Mouse (Mus musculus): ENCODE data around the gene Irak1.

DNA sequence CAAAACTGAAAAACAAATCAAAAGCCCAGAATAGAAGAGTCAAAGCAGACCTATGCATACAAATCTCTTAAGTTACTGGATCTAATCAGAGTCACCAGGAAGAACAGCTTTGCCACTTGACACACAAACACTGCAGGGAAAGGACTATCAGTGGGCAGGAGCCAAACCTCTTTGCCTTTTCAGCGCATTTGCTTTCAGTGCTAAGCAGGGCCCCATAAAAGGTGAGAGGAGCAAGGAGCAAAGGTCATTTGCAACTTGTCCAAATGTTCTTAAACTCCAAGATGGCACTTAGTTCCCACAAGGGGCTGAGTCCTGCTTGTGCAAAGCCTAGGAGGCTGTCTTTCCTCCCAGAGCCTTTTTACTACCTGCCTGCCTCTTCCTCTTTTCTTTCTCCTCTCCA, 6.3 kb upstream of the Irak1 start:
- TF ChIP-seq CTCF (IDR thresholded peaks at IDR 0.05; ENCODE audit: low read depth, low read length): no peak
- no peak for TF ChIP-seq POLR2A (IDR thresholded peaks at IDR 0.05; ENCODE audit: extremely low read depth, insufficient read depth, low read length)
